Mouse (Mus musculus) small intestine, adult 2 months (tissue): Measurements from ENCODE around the gene Mark1.

Experiments
- CTCF ChIP-seq: fragments of 200-500 bp; IDR thresholded peaks from 2 replicates; pipeline ENCODE4 v1.5.1; 2012; ENCODE audit warnings: low read depth, mild to moderate bottlenecking, control low read depth, inconsistent platforms, low read length, moderate library complexity, mixed read lengths; ENCODE audit not compliant: insufficient replicate concordance, insufficient read length; ENCODE audit errors: extremely low read depth
- POLR2A ChIP-seq: fragments of 200-500 bp; IDR thresholded peaks from 2 replicates; pipeline ENCODE4 v1.6.1; 2012; ENCODE audit warnings: low read depth, mild to moderate bottlenecking, control low read depth, inconsistent platforms, low read length, moderate library complexity

GRCm38 (mm10) chr1:184997466-184997865 is 1.9 kb downstream of the Mark1 start:
- TF ChIP-seq CTCF (no peak), POLR2A (no peak)
